Mouse (Mus musculus): ENCODE results near the gene Grb2.

DNA sequence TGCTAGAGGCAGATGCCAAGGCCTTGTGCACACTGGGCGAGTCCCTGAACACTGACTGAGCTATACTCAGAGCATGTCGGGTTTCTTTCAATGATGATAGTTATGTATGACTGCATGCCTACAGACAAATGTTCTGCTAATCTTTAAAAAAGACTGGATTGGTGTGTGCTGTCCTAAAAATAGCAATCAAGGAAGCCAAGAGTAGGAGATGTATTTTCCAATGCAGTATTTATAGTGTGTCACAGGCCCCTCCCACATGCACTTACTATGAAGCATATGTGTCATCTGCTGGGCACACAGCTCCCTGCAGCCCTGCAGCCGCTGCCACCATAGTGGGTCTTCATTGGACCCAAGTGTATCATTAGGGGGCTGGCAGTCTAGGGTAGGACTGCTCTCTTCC lies 55.2 kb downstream of the Grb2 start:
- TF ChIP-seq CTCF (IDR thresholded peaks at IDR 0.05) (no peak), EP300 (IDR thresholded peaks at IDR 0.05) (no peak)

All from lung, postnatal 0 days (tissue).